Mouse (Mus musculus) left cerebral cortex, postnatal 4 days (tissue): ENCODE data around the gene Slc25a34. TPM values are rescaled to one million over a fixed set of nuclear protein-coding genes. Genes with fewer than 3 reads are reported as not detected.

Experiments
- DNase-seq: peaks from one replicate; pipeline ENCODE4 v3.0.0-alpha.2; 2022
- intact Hi-C: fragments of 180-260 bp; cut with DNase I; formaldehyde crosslinking; loops from one replicate; pipeline ENCODE4 v1.15.1; 2025
- total RNA-seq, 2 experiments: library from RNA; stranded (reverse); gene quantifications; 2 replicates each; pipeline ENCODE4 v1.2.3; 2021

The Slc25a34 gene
- total RNA-seq, 2 experiments from 2014 or later: 1.1 to 1.7 TPM

DNA sequence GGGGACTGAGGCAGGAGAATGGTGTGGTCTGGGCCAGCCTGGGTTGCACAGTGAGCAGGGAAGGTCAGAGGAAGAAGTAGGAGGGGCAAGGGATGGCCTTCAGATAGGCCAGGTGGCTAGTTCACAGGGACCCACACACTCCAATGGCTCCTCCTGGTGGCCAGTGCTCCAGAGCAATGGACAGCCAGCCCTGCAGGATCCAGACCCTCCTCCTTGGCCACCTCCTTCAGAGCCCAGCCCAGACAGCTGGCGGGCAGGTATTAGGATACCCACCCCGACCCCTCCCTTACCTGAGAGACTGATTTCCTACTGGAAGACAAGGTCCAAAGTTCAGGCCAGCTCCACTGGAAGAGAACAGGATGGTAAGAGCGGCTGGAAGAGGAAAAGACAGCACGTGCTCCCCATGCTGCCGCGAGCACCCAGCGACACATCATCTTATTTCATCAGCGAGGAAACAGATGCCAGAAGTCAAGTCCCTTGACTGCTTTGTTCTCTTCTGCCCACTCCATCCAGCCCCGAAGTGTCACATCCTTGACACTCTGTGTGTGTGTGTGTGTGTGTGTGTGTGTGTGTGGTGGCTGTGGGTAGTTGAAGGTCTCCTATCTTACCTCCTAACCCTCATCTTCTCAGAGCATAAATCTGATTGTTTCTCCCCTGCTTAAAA lies 27.9 kb downstream of the Slc25a34 start:
- intact Hi-C loops: no loop called here
- DNase-seq: peak; percentile 29

DNA sequence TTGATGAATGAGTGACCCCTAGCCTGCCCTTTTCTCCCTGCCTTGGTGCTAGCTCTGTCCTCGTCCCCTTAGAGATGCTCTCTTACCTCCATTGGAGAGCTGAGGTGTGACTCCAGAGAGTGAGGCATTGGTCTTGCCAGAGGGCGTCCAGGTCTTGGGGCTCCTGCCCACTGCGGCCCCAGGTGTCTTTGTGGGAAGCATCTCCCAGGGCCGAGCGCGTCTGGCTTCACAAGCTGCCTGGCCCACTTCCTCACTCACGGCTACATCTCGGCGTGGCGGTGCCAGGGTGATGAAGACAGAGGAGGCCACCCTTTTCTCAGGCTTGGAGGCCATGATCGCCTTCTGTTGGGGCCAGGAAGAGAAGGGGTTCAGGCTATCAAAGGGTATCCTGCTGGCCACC lies 28.5 kb downstream of the Slc25a34 start:
- DNase-seq: no peak
- intact Hi-C loops: no loop called here

DNA sequence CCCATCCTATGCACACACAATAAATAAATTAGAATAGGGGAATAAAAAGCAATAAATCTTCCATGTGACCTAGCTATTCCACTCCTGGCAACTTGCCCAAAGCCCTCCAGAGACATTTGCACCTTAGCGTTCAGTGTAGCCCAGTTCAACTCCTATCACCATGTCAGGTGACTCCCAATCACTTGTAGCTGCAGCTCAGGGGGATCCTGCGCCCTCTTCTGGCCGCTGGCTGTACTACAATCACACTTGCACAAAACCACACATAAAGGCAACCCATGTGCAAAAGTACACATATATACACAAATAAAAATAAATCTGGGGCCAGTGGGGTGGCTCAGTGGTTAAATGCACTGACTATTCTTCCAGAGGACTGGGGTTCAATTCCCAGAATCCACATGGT lies 32.1 kb downstream of the Slc25a34 start:
- peak; percentile 38 for DNase-seq
- intact Hi-C loops: no loop called here

GRCm38 (mm10) chr4:141583919-141584318 lies 39.7 kb downstream of the Slc25a34 start:
- intact Hi-C loops: no loop called here

GRCm38 (mm10) chr4:141581051-141581450 lies 42.6 kb downstream of the Slc25a34 start:
- intact Hi-C loops: no loop called here
- DNase-seq: no peak

More at GRCm38 (mm10) chr4:141583919-141584318, 39.7 kb downstream of the Slc25a34 start:
- no peak for DNase-seq

GRCm38 (mm10) chr4:141578833-141579232 lies 44.8 kb downstream of the Slc25a34 start:
- intact Hi-C loops: loop anchor here (5.0 kb wide), 2 partner anchors 177 to 192 kb away; no protein-coding TSS in a partner anchor
- no peak for DNase-seq

- intact Hi-C loops: loop anchor here (5.0 kb wide), 2 partner anchors 175 to 190 kb away; no protein-coding TSS in a partner anchor
- DNase-seq: no peak
These were observed 46.7 kb downstream of the Slc25a34 start for GRCm38 (mm10) chr4:141576877-141577276.

DNA sequence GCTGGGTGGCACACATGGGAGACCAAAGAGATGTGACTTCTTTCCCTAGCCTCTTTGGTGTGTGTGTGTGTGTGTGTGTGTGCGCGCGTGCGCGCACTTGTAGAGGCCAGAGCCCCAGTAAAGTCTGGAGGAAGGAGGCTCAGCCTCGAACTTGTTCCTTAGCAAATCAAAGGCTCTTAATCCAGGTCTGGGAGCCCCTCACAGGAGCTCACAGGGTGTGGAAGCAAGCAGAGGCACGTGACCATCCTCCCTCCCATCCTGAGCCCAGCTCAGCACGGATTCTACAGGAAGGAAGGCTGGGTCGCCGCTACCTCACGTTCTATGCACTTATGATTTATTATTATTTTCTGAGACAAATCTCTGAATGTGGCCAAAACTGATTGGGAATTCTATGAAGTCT lies 47.2 kb downstream of the Slc25a34 start:
- no peak for DNase-seq
- intact Hi-C loops: loop anchor here (5.0 kb wide), 2 partner anchors 174 to 189 kb away; no protein-coding TSS in a partner anchor

GRCm38 (mm10) chr4:141574789-141575702 lies 48.6 kb downstream of the Slc25a34 start:
- intact Hi-C loops: loop anchor here (5.0 kb wide), 2 partner anchors 173 to 188 kb away; no protein-coding TSS in a partner anchor
- DNase-seq: peak; percentile 87

GRCm38 (mm10) chr4:141573359-141573966 lies 50.2 kb downstream of the Slc25a34 start:
- intact Hi-C loops: no loop called here
- no peak for DNase-seq

DNA sequence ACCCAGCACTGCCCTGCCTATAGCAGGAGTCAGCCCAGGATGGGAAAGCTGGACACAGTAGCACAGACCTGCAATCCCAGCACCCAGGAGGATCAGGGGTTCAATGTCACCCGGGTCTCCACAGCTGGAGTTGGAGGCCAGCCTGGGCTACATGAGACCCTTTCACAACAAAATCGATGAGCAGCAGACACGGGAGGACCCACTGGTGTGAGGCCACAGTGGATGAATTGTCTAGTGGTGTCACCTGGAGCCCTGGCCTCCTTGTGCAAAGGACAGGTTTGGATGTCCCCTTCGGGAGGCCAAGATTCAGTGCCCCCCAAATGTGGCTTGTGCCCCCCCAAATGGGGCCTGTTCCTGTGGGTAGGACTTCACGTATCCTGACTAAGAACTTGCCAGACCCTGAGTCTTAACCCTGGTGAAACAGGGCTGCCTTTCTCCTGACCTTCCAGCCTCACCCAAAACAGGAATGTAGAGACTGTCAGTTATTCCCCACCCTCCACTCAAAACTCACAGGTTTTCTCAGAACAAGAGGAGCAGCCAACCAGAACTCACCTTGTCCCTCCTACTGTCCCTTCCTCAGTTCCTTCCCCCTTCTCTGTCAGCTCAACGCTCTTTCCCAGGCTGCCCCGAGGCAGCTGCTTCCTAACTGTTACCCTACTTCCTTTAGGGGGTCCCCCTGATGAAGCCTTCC lies 50.8 kb downstream of the Slc25a34 start:
- intact Hi-C loops: no loop called here
- DNase-seq: no peak

GRCm38 (mm10) chr4:141571934-141572333 lies 51.7 kb downstream of the Slc25a34 start:
- intact Hi-C loops: no loop called here
- no peak for DNase-seq

- DNase-seq: no peak
- intact Hi-C loops: no loop called here
These were observed 52.3 kb downstream of the Slc25a34 start for GRCm38 (mm10) chr4:141571337-141571739.

- no peak for DNase-seq
- intact Hi-C loops: no loop called here
These were observed 52.8 kb downstream of the Slc25a34 start for GRCm38 (mm10) chr4:141570821-141571220.

GRCm38 (mm10) chr4:141570004-141570403 lies 53.6 kb downstream of the Slc25a34 start:
- intact Hi-C loops: no loop called here

GRCm38 (mm10) chr4:141568966-141569365 lies 54.7 kb downstream of the Slc25a34 start:
- no peak for DNase-seq
- intact Hi-C loops: no loop called here

More at GRCm38 (mm10) chr4:141570004-141570403, 53.6 kb downstream of the Slc25a34 start:
- no peak for DNase-seq
